Mouse (Mus musculus) frontal cortex, postnatal 36 days (tissue): ENCODE data around the gene Efna1.

Experiments
- DNase-seq, 2 experiments: peaks; one replicate each; pipeline ENCODE4 v3.0.0; 2022; ENCODE audit warnings: low spot score in 2 of 2

The Efna1 gene

GRCm38 (mm10) chr3:89280606-89281511, at the start of gene Efna1:
Gene Efna1, minus strand, starts transcription at chr3:89281142.
- no peak for DNase-seq

- no peak for DNase-seq
Measured at GRCm38 (mm10) chr3:89330346-89330745, 49.4 kb upstream of the Efna1 start.

GRCm38 (mm10) chr3:89328623-89329022, 47.7 kb upstream of the Efna1 start:
- no peak for DNase-seq

GRCm38 (mm10) chr3:89327371-89327870, 46.5 kb upstream of the Efna1 start:
- no peak for DNase-seq

- no peak for DNase-seq
Measured at GRCm38 (mm10) chr3:89325882-89326281, 44.9 kb upstream of the Efna1 start.

- peak; percentile 88 to 89 for DNase-seq
Measured at GRCm38 (mm10) chr3:89322514-89323165, 41.7 kb upstream of the Efna1 start, which contains the start of gene Efna3. Gene Efna3, minus strand, starts transcription at chr3:89322965.

- peak in 1 of 2 experiments; percentile 43 for DNase-seq
Measured at GRCm38 (mm10) chr3:89322131-89322500, 41.2 kb upstream of the Efna1 start.

- peak in 1 of 2 experiments; percentile 52 for DNase-seq
Measured at GRCm38 (mm10) chr3:89321183-89322130, 40.5 kb upstream of the Efna1 start.

- DNase-seq = peak in 1 of 2 experiments; percentile 44
Measured at GRCm38 (mm10) chr3:89320581-89321182, 39.7 kb upstream of the Efna1 start.

- DNase-seq = no peak
Measured at GRCm38 (mm10) chr3:89319591-89320350, 38.8 kb upstream of the Efna1 start.

- DNase-seq = no peak
Measured at GRCm38 (mm10) chr3:89318971-89319590, 38.1 kb upstream of the Efna1 start.

GRCm38 (mm10) chr3:89318316-89318715, 37.4 kb upstream of the Efna1 start:
- DNase-seq = no peak

- DNase-seq = peak in 1 of 2 experiments; percentile 48
Measured at GRCm38 (mm10) chr3:89317246-89317645, 36.3 kb upstream of the Efna1 start.

GRCm38 (mm10) chr3:89316833-89317232, 35.9 kb upstream of the Efna1 start:
- peak; percentile 85 to 92 for DNase-seq

GRCm38 (mm10) chr3:89315930-89316831, 35.2 kb upstream of the Efna1 start:
- DNase-seq = no peak

GRCm38 (mm10) chr3:89315195-89315929, 34.4 kb upstream of the Efna1 start:
- peak; percentile 79 to 80 for DNase-seq

- no peak for DNase-seq
Measured at GRCm38 (mm10) chr3:89314791-89315190, 33.8 kb upstream of the Efna1 start.

- DNase-seq = no peak
Measured at GRCm38 (mm10) chr3:89314340-89314739, 33.4 kb upstream of the Efna1 start.
